Mouse (Mus musculus): Measurements from ENCODE around the gene Rps15. TPM values are rescaled to one million over a fixed set of nuclear protein-coding genes. Genes with fewer than 3 reads are reported as not detected.

Gene Rps15
- polyA plus RNA-seq, 1 experiment from 2014 or later = 821 TPM

DNA sequence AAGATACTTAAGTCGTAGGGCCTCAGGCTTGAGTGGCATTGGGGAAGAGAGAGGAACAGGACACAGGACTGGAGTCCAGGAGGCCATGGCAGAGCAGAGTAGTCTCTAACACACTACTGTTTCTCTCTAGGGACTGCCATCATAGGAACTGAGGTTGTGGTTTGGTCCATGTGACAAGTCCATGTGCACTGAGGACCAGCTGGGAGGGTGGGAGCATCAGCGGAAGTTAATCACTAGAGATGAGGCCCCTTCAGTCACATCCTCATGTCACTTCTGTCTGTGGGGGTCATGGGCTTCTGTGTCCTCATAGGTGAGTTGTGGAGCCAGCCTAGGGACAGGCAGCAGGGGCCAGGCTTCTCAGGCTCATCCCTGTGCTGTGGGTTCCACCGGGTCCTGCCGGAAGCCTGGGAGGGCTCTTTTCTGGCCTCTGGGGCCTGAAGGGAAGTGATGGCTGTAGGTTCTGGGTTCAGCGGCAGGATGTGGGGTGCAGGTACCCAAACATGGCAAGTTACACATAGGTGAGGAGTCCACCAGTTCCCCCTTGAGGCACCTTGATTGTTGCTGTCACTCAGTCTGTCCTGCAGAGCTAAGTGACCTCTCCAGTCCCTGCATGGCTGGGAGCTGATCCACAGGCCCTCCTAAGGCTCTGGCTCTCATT, 20.9 kb upstream of the Rps15 start:
- H3K4me1 ChIP-seq (replicated peaks; ENCODE audit: control insufficient read depth, insufficient read depth) = peaks cover 10% of the 10 kb centered on the region; the same call in 1 of the 2 replicates
- no peak for ATAC-seq (ENCODE audit: low FRiP score, low TSS enrichment)

DNA sequence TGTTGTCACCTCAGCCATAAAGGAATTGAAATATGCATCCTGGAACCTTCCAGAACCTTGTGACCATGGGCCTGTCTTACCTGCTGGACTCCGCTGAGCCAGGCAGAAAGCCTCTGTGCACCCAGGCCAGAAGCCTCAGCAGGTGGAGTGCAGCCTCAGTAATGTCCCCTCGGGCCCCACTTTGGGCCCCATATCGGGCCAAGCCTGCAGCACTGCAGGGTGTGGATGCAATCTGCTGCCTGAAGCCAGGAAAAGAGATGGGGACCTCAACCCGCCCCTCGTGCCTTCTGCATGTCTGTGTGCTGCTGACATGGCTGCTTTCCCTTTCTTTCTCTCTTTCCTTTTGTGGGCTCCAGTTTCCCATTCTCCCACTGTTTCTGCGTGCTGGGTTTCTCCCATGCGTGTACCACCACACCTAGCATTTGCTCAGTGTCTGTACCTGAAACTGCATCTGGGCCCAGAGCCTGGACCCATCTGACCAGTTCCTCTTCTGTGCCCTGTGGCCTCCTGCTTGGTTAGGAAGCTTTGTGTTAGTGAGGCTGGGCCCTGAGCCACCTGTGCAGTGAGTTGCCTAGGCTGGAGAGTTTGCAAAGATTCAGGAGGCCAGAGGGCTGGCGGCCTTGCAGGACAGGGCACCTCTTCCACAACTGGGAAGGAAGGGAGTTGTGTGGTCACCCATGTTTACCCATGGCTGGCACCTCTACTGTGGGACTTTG, 20.2 kb upstream of the Rps15 start:
- WGBS = 79% methylated on average over 8 of the region's 8 CpGs
- Histone ChIP-seq H3K36me3 (ENCODE audit: control insufficient read depth, insufficient read depth, low read length) (peaks cover 13% of the 10 kb centered on the region), H3K27ac (replicated peaks) (peak overlapping the region; percentile 56), H3K4me1 (replicated peaks; ENCODE audit: control insufficient read depth, insufficient read depth) (peaks cover 7% of the 10 kb centered on the region; the same call in 1 of the 2 replicates), H3K27me3 (ENCODE audit: control insufficient read depth, insufficient read depth, low read length) (no peaks in the 10 kb centered on the region), H3K4me2 (replicated peaks; ENCODE audit: low read depth) (no peak overlapping the region), H3K9me3 (ENCODE audit: control insufficient read depth, low read length) (no peaks in the 10 kb centered on the region), H3K4me3 (ENCODE audit: low read depth, low read length) (no peak overlapping the region), H3K9ac (ENCODE audit: low read length) (peak overlapping the region; percentile 23; the same call in 1 of the 2 replicates)
- ATAC-seq (ENCODE audit: low FRiP score, low TSS enrichment) (no peak), DNase-seq (ENCODE audit: low spot score) (no peak)
- TF ChIP-seq CTCF (IDR thresholded peaks at IDR 0.05; ENCODE audit: low read depth) = no peak
- no peak for TF ChIP-seq EP300 (optimal IDR thresholded peaks at IDR 0.05)

More for the DNA sequence above, 20.9 kb upstream of the Rps15 start:
- peaks cover 10% of the 10 kb centered on the region for H3K36me3 ChIP-seq (ENCODE audit: control insufficient read depth, insufficient read depth, low read length)
- H3K27ac ChIP-seq (replicated peaks) = no peak overlapping the region; the same call in 1 of the 2 replicates
- no peak for DNase-seq (ENCODE audit: low spot score)
- H3K27me3 ChIP-seq (ENCODE audit: control insufficient read depth, insufficient read depth, low read length) = no peaks in the 10 kb centered on the region
- H3K4me2 ChIP-seq (replicated peaks; ENCODE audit: low read depth) = no peak overlapping the region
- no peak overlapping the region for H3K4me3 ChIP-seq (ENCODE audit: low read depth, low read length)
- TF ChIP-seq EP300 (optimal IDR thresholded peaks at IDR 0.05) (no peak), CTCF (IDR thresholded peaks at IDR 0.05; ENCODE audit: low read depth) (no peak)
- peak overlapping the region; percentile 35; the same call in 1 of the 2 replicates for H3K9ac ChIP-seq (ENCODE audit: low read length)
- H3K9me3 ChIP-seq (ENCODE audit: control insufficient read depth, low read length) = no peaks in the 10 kb centered on the region
- 73% methylated on average over 5 of the region's 5 CpGs for WGBS

DNA sequence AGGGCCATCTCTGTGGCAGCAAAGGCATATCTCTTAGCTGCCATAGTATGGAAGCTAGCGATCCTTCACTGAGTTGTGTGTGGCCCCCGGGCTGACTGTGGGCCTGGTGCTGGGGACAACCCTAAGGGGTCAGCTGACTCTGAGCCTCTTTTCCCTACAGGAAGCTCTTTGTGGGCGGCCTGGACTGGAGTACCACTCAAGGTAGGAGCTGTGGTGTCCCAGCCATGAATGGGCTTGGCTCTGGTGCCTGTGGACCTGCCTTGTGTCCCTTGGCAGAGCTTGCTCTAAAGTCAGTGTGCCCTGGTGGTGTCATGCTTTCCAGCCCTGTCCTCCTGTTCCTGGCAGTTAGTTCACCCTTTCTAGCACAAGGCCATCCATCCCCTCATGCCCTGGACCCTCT, 18.4 kb upstream of the Rps15 start:
- Histone ChIP-seq H3K27me3 (ENCODE audit: control insufficient read depth, insufficient read depth, low read length) (no peaks in the 10 kb centered on the region), H3K9me3 (ENCODE audit: control insufficient read depth, low read length) (no peaks in the 10 kb centered on the region), H3K4me2 (replicated peaks; ENCODE audit: low read depth) (no peak overlapping the region), H3K36me3 (ENCODE audit: control insufficient read depth, insufficient read depth, low read length) (peaks cover 28% of the 10 kb centered on the region), H3K9ac (ENCODE audit: low read length) (no peak overlapping the region), H3K27ac (replicated peaks) (no peak overlapping the region), H3K4me1 (replicated peaks; ENCODE audit: control insufficient read depth, insufficient read depth) (0 out of 2 replicates have a peak, but pooled peaks cover 3% of the 10 kb centered on the region), H3K4me3 (ENCODE audit: low read depth, low read length) (no peak overlapping the region)
- DNase-seq (ENCODE audit: low spot score) = no peak
- 91% methylated on average over 3 of the region's 3 CpGs for WGBS
- TF ChIP-seq CTCF (IDR thresholded peaks at IDR 0.05; ENCODE audit: low read depth) = no peak
- TF ChIP-seq EP300 (optimal IDR thresholded peaks at IDR 0.05) = no peak
- no peak for ATAC-seq (ENCODE audit: low FRiP score, low TSS enrichment)

DNA sequence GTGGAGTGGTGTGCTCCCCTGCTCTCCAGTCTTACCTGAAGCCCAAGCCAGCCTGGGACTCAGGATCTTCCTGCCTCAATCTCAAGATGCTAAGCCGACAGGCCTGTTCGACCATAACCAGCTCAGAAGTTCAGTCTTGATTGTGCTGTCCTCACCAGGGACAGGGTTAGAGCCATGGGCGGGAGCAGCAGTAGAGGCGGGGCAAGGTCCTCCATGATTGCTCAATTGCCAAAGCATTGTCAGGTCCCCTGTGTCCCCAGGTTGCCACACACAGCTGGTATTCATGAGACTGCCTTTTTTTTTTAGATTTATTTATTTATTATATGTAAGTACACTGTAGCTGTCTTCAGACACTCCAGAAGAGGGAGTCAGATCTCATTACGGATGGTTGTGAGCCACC, 16.0 kb upstream of the Rps15 start:
- H3K27ac ChIP-seq (replicated peaks) = no peak overlapping the region
- 69% methylated on average over 5 of the region's 5 CpGs for WGBS
- H3K36me3 ChIP-seq (ENCODE audit: control insufficient read depth, insufficient read depth, low read length) = peaks cover 42% of the 10 kb centered on the region

DNA sequence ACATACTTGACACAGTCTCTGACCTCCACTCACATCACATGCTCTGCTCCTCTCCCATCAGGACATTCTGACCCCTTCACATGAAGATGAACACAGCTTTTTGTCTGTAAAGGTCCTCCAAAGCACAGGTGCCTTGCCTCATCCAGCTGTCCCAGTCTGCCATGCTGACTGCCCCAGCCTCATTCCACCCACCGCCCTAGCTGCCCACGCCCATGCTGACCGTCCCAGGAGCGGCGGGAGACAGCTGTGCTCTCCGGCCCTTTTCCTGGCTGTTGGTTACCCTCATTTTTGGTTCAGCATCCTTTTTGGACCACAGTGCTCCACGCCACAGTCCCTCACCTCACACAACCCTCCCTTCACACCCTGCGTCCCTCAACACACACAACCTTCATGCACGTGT, 13.9 kb upstream of the Rps15 start:
- no peak for DNase-seq (ENCODE audit: low spot score)
- peaks cover 40% of the 10 kb centered on the region for H3K36me3 ChIP-seq (ENCODE audit: control insufficient read depth, insufficient read depth, low read length)
- no peak for ATAC-seq (ENCODE audit: low FRiP score, low TSS enrichment)
- H3K9me3 ChIP-seq (ENCODE audit: control insufficient read depth, low read length) = no peaks in the 10 kb centered on the region
- WGBS = 89% methylated on average over 9 of the region's 9 CpGs
- TF ChIP-seq CTCF (IDR thresholded peaks at IDR 0.05; ENCODE audit: low read depth) = no peak
- TF ChIP-seq EP300 (optimal IDR thresholded peaks at IDR 0.05) = no peak
- H3K9ac ChIP-seq (ENCODE audit: low read length) = no peak overlapping the region
- no peak overlapping the region for H3K4me2 ChIP-seq (replicated peaks; ENCODE audit: low read depth)
- no peaks in the 10 kb centered on the region for H3K27me3 ChIP-seq (ENCODE audit: control insufficient read depth, insufficient read depth, low read length)
- H3K4me3 ChIP-seq (ENCODE audit: low read depth, low read length) = no peak overlapping the region
- no peaks in the 10 kb centered on the region for H3K4me1 ChIP-seq (replicated peaks; ENCODE audit: control insufficient read depth, insufficient read depth)
- no peak overlapping the region for H3K27ac ChIP-seq (replicated peaks)

More for the DNA sequence above, 16.0 kb upstream of the Rps15 start:
- no peak overlapping the region for H3K4me2 ChIP-seq (replicated peaks; ENCODE audit: low read depth)
- no peak overlapping the region for H3K9ac ChIP-seq (ENCODE audit: low read length)
- H3K4me3 ChIP-seq (ENCODE audit: low read depth, low read length) = no peak overlapping the region
- no peaks in the 10 kb centered on the region for H3K27me3 ChIP-seq (ENCODE audit: control insufficient read depth, insufficient read depth, low read length)
- H3K9me3 ChIP-seq (ENCODE audit: control insufficient read depth, low read length) = no peaks in the 10 kb centered on the region
- H3K4me1 ChIP-seq (replicated peaks; ENCODE audit: control insufficient read depth, insufficient read depth) = 0 out of 2 replicates have a peak, but pooled peaks cover 3% of the 10 kb centered on the region
- TF ChIP-seq CTCF (IDR thresholded peaks at IDR 0.05; ENCODE audit: low read depth) (no peak), EP300 (optimal IDR thresholded peaks at IDR 0.05) (no peak)
- ATAC-seq (ENCODE audit: low FRiP score, low TSS enrichment) (no peak), DNase-seq (ENCODE audit: low spot score) (no peak)

DNA sequence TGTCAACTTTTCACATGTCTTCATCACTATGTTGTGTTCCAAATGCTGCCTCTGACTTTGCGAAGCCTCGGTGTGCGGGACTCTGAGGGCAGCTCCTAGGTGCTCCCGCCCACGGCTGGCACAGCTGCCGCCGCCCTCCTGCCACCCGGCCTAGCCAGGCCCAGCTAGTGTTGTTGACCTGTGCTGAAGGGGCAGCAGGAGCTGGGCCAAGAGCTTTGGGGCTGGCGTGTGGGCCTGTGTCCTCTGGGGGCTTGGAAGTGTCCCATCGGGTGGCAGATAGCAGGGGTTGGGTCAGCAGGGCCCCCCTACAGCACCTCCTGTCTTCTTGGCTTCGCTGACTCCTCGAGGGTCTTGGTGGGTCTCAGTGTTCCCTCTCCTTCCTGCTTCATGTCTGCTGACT, 13.0 kb upstream of the Rps15 start:
- Histone ChIP-seq H3K27me3 (ENCODE audit: control insufficient read depth, insufficient read depth, low read length) (no peaks in the 10 kb centered on the region), H3K4me3 (ENCODE audit: low read depth, low read length) (no peak overlapping the region), H3K27ac (replicated peaks) (no peak overlapping the region), H3K9ac (ENCODE audit: low read length) (no peak overlapping the region), H3K9me3 (ENCODE audit: control insufficient read depth, low read length) (no peaks in the 10 kb centered on the region), H3K4me1 (replicated peaks; ENCODE audit: control insufficient read depth, insufficient read depth) (no peaks in the 10 kb centered on the region), H3K36me3 (ENCODE audit: control insufficient read depth, insufficient read depth, low read length) (peaks cover 47% of the 10 kb centered on the region), H3K4me2 (replicated peaks; ENCODE audit: low read depth) (no peak overlapping the region)
- ATAC-seq (ENCODE audit: low FRiP score, low TSS enrichment) = no peak
- no peak for DNase-seq (ENCODE audit: low spot score)
- TF ChIP-seq EP300 (optimal IDR thresholded peaks at IDR 0.05) = no peak
- no peak for TF ChIP-seq CTCF (IDR thresholded peaks at IDR 0.05; ENCODE audit: low read depth)
- WGBS = 93% methylated on average over 11 of the region's 12 CpGs
